Mouse (Mus musculus) mesoderm, embryonic 11.5 days (tissue): Measurements from ENCODE around the gene Upk3a.
"Not testable (repeated sequence)": the region's sequence is repeated elsewhere in the genome, so short reads cannot be mapped to it uniquely, and the experiment has no call there.

Experiments
- DNase-seq: peaks from one replicate; pipeline ENCODE4 v3.0.0-alpha.2; 2012; ENCODE audit warnings: low read depth, low spot score

Gene Upk3a

DNA sequence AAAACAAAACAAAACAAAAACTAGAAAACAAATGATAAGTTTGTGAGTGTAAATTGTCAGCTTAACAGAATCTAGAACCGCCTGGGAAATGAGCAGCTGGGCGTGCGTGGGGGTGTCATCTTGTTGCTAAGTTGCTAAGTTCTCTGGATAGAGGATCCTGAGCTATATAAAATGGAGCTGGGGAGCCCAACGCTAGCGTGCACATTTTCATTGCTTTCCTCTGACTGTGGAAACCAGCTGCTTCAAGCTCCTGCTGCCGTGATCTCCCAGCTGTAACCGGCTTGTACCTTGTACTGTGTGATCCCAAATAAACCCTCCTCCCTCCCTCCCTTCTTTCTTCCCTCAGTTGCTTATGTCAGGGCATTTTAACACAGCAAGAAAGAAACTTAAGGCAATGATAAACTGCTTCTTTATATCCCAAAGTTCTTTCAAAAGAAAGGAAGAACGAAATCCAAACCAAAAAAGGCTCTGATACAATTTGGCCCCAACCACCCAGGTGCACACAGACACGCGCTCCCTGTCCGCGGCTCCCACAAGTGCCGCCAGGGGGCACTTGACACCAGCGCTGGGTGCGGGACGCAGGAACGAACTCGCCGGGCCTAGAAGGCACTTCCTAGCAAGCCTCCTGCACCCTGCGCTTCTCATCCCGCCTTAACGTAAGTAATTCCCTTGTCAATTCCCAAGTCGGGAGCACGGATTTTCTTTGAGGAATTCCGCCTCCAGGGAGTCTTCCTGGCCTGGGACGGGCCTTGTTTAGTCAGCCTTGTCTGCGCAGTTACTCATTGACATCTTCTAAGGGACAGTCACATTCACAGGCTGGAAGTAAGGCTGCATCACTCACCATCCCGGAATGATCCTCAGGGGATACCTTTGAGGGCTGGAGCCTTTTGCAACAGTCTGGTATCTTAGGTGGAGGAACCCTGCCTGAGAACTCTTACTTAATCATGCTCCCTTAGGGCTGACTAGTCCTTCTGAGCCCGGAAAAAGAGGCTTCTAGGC lies 15.7 kb upstream of the Upk3a start:
- peak; percentile 73 for DNase-seq

DNA sequence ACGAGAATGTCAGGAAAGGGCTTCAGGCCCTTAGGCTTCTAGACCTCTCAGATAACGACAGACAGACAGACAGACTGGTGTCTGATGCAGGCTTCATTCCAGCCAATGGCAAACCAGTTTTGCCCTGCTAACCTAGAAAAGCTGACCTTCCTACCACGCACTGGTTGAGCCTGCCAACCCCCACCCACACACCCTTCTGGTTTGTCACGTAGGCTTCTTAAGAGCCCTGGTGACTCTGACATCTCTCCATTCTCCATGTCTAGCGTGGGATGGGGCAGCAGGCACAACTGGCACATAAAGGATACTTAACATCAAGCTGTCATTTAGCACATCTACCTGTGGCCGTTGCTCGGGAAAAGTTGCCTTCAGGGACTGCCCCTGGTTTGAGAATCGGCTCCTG lies 7.3 kb upstream of the Upk3a start:
- no peak for DNase-seq

DNA sequence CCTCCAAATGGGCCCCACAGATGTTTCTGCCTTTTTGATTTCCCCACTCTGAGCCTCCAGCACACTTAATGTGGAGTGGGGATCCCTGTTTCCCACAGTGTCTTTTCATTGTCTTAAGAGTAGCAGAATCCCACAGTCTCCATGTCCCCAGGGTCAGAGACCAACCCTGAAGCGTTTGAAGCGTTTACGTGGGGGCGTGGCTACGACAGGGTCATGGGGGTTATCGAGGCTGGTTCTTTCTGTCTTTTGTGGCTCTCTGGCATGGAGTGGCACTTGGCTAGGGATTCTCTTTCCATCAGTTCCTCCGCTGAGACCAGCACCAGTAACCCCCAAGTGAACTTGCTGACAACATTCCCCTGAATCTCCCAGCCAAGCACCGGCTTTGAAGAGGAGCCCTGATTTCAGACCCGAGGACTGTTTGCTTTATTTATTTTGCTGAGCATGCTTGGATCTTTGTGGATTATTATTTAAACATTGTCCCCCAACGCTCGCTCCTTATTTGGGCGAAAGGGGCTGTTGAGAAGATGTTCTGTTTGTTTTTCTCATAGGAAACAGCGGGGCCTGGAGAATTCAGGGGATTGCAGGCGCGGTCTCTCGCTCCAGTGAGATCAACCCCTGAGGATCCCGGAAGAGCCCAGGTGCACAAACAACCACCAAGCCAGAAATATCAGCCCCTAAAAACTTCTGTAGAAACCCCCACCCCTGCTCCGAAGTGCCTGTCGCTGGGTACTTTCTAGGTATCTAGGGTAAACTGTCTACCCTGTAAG lies 4.9 kb upstream of the Upk3a start:
- no peak for DNase-seq

DNA sequence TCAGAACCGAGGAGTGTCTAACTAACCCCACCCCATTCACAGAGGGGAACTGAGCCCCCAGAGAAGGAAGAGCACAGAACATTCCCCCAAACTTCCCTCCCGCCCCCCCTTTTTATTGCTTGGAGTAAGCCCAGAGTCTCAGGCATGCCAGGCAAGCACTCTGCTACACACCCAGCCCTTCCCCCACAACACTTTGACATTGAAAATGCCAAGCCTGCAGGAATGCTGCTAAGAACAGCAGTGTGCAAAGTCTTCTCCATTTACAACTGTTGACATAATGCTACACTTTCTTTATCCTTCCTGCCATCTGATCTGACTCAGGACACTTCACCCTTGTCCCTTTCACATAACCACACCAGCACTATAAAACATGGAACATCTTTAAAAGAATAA lies 4.3 kb upstream of the Upk3a start:
- DNase-seq = no peak

DNA sequence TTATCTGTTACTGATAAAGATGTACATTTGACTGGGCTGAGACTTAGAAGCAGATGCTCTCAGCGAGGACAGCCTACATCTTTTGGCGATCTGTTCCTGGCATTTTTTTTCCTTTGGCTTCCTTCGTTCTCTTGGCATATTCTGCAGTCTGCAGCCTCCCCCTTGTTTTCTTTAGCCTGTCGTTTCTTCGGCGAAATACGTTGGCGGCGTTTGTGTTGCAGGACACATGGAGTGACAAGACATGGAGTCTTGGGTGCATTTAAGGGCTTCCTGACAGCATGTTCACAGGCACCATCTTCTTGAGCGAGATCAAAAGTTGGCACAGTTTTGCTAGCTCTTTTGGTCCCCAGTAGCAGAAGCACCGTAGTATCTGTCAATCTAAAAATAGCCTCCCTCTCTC lies 1.2 kb upstream of the Upk3a start:
- no peak for DNase-seq

DNA sequence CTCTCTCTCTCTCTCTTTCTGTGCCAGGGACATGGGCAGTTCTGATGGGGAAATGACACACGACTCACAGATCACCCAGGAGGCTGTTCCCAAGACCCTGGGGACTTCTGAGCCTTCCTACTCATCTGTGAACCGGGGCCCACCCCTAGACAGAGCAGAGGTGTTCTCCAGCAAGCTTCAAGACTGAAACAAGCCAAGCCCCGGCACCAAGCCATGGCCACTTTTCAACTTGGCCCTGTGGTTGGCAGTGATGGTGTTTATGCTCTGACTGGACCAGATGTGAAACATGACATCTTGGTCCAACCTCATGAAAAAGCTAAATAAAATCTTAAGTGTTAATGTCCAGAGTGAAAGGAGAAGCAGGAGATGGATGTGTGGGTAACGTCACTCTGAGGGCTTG lies 5.3 kb downstream of the Upk3a start:
- no peak for DNase-seq

DNA sequence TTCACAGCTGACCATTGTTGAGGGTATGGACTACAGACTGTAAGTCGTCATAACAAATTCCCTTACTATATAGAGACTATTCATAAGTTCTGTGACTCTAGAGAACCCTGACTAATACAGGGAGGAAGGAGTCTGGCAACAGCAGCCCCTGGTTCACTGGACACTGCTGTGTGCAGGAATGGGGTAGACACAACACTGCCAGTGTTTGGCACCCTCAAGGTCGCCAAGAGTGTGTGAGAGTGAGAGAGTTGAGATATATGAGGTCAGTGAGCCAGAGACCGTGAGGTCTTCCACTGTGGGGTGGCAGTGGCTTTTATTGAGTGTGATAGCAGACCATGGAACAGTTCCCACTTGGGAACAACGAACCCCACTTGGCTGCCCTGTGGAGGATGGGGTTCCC lies 9.3 kb downstream of the Upk3a start:
- no peak for DNase-seq

DNA sequence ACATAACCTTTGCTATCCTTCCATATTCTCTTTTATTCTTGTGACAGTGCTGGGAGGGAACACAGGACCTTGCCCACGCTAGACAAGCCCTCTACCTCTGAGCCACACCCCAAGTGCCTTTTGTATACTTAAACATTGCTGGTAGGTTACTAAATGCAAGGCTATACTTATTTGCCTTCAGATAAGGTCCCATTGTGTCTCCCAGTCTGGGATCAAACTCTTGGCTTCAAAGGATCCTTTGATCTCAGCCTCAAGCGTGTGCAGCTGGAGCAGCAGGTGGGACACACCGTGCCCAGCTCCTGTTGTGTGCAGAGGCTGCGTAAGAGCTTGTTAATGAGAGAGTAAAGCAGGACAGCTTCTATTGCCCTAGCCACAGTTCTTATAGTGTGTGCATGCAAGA lies 10.8 kb downstream of the Upk3a start:
- DNase-seq = no peak

DNA sequence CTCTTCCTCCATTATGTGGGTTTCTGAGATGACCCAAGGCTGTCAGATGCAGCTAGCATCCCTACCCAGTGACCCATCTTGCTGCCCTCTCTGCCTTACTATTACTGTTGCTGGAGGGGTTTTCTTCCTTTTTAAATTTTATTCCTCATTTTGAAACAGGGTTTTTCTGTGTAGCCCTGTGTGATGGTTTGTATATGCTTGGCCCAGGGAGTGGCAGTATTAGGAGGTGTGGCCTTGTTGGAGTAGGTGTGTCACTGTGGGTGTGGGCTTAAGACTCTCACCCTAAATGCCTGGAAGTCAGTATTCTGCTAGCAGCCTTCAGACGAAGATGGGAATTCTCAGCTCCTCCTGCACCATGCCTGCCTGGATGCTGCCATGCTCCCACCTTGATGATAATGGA lies 11.7 kb downstream of the Upk3a start, which contains the start of gene Fam118a:
TSS of gene Fam118a (plus strand) at position 301 of the 400 bp plus-strand sequence.
- not testable (repeated sequence) for DNase-seq

DNA sequence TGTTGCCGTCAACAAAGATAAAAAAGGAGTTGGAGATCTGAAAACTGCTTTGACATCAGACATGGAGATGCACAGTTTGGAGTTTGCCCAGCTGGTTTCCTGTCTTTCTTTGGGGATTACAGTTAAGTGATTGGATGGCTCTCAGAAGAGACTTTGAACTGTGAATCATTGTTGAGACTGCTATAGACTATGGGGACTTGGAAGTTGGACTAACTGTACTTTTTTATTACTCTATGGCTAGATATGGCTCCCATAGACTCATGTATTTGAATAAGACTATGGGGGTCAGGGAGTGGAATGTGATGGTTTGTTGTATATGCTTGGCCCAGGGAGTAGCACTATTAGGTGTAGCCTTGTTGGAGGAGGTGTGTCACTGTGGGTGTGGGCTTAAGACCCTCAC lies 13.7 kb downstream of the Upk3a start:
- DNase-seq = not testable (repeated sequence)

DNA sequence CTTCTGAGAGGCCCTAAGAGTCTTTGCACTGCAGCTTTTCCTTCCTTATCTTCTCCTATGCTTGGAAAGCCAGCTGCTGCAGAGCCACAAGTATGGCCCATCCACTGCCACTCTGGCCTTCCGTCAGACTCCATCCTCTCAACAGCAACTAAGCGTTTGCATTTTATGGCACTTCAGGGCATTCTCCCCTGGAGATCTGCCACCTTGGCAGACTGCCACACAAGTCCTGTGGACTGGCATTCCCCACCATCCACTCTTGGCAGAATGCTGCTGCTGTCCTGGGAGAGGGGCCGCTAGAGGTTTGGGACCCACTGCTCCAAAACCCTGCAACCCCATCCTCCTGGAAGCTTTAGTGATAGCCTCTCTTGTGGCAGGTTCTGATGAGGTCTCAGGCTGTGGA lies 14.9 kb downstream of the Upk3a start:
- DNase-seq = no peak

DNA sequence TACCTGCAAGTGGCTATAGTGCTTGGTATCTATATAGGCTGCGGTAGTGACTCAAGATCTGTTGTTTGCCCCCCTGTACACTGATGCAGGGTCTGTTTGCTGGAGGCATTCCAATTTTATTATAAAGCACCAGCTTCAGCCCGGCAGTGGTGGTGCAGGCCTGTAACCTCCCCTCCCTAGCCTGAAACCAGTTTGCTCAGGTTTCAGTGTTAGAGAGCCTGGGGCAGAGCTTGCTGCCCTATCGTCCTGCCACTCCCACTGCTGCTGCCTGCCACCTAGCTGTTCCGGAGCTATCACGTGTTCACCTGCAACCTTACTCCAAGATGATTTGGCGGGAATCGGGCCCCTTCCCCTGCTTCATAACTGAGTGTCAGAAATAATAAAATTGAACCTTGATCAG lies 17.0 kb downstream of the Upk3a start:
- not testable (repeated sequence) for DNase-seq

DNA sequence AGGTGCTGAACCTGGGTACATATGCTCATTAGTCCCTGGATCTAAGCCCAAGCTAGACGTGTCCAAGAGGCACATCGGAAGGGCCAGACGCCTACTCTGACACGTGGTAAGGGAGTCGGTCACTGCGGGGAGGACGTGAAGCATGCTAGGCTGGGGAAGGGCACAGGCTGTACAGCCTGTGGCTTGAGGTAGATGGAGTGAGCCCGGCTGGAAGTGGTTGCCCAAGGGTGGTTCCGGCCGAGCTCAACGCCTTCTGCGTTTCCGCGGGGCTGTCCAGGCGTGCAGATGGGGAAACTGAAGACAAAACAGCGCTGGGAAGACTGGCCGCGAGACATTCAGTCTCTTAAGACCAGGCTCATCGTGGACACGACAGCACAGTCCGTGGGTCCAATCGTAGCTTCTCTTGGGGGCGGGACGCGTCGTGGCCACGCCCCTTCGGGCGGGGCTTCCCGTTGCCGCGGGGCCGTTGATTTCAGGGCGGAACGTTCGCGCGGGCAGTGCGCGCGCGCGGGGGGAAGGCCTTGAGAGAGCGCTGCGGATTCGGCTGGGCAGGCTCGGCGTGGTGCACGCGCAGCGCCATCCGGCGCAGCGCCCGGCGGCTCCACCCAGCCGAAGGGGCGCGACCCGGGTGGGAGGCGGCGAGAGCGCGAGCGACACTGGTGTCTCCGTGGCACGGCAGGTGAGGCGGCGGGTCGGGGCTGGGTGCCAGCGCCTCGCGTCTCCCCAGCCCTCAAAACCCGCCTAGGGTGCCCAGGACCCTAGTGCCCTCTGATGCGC lies 19.8 kb downstream of the Upk3a start:
- peak; percentile 99 for DNase-seq

DNA sequence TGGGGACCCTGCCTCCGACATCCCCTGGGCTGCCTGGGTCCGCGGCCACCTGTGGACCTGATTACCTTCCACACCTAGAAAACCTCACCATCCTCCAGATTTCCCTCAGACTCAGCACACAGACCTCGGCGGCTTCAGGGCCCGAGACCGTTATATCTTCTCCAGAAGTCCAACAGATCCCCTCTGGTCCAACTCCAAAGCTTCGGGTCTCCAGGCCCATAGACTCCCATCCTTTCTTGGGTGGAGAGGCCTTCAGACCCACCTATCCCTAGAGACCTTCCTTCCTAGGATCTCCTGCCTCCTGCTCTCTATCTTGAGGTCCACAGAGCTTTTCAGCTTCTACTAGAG lies 20.4 kb downstream of the Upk3a start:
- DNase-seq = peak; percentile 4

DNA sequence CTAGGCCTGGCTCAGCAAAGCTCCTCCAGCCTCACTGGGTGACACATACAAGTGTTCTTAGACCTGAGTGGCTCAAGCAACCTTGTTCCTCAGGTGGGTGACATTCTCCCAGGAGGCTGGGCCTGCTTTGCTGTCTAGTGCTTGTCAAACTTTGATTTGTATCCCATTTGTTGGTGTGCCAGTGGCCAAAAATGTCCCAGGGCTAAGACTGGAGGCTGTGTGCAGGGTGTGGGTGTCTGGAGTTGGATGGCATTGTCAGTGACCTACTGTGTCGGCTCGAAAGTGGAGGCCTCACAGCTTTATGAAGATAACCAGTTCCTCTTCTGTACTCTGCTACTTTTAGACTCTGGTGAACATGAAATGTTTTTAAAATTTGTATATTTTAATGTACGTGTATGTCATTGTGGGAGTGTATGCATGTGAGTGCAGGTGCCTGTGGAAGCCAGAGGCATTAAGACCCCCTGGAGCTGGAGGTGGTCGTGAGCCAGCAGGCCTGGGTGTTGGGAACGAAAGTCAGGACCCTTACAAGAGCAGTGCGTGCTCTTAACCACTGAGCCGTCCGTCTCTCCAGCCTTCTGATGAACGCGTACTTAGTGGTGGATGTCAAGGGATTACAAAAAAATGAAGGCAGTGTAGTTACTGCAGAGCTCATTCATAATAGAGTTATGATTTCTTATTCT lies 24.7 kb downstream of the Upk3a start:
- no peak for DNase-seq

DNA sequence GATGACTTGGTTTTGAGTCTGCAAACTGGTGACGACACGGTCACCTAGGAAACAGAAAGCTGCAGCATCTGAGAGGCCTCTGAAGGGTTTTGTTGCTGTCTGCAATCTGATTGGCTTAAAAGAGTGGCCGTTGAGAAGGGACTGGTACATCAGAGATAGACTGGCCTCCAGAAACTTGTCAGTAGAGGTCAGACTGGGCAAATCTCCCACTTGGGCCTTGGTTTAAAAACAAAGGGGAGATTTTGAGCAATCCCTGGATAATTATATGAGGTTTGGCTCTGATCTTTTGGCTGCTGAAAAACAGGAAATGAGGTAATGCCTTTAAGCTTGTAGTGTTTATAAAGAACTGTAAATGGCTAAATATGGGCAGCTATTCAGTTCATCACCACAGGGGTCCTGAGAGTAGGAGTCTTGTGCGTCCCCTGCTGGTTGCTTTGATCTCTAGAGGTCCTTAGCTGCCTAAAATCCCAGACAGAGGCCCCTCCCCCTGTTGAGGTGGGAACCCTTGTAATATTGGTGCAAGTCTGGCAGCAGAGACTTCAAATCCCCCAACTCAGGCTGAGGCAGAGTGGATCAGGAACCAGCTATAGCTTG lies 25.5 kb downstream of the Upk3a start:
- DNase-seq = peak; percentile 71

DNA sequence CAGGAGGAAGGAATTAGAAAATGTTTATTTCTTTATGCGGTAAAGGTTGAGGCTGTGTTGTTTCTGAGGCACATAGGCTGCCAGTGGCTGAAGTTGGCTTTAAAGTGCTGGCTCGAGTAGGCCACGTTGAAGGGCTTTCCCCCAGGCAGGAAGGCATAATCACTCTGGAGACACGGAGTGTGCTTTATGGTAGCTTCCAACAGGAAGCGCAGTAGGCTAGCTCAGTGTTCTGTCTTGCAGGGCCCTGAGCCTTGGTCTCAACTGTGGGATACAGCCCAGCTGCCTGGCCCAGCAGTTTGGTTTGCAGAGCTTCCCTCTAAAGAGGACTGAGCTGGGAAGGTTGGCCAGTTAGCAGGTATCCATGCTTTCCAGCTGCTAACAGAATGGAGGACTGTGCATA lies 26.2 kb downstream of the Upk3a start:
- no peak for DNase-seq

DNA sequence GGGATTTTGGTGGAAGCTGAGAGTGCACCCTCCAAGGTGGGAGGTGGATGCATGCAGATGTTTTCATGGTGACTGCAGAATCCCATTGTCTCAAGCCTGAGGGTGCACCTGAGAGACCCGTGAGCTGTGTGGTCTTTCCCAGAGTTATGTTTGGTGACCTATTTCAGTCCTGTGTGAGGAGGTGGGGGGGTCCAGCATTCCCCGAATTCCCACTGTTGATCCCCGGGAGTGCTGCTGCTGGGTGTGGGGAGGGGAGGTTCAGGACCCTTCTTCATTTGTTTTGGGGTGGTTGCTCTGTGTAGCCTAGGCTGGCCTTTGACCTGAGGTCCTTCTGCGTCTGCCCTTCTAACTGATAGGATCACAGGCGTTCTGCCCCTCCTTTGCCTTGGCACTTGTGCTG lies 26.8 kb downstream of the Upk3a start:
- DNase-seq = no peak

DNA sequence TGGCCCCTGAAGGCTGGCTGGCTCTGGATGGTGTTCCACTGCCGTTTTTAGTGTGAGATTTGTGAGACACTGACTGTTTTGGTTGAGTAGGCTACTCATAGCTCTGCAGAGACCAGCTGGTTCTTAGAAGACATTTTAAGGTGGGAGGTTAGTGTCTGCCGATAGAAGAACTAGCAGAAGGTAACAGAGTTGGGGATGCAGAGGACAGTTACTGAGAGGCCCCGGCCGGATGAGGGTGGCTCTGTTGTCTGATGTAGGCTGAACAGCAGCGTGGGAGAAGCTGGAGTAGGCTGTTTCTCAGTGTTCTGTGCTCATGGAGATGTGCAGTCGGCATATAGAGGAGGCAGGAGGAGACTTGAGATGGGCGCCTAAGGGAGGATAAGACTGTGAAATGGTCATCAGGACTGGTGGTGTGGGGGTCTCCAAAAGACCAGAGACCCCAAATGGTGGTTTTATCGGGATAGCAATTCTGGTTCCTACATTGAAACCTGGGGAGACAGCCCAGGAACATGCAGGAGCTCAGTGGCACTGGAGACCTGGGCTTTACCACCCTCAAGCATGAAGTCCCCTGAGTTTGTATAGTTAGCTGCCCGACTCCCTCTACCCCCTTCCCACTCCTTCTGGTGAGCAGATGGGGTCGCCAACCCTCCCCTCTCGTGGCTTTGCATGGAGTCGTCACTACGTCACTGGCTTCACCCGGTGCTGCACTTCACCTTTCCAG lies 29.4 kb downstream of the Upk3a start:
- DNase-seq = no peak

DNA sequence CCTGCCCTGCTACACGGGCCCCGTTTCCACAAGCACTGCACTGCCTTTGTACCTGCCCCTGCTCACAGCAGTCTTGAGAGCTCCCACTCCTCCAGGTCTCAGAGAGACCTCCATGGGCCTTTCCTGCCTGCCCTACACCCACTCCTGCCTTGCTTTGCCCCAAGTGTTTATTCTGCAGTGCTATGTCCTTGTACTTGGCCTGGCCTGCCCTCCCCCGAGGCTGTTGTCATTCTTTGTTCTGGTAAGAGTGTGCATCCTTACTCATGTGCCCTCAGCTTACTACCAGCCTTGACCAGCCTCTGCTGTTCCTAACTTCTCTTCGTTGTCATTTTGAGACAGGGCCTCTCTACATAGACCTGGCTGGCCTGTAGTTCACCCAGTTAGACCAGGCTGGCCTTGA lies 30.9 kb downstream of the Upk3a start:
- DNase-seq = no peak
